Mouse (Mus musculus): ENCODE measurements around the gene Gm20909.
"Not testable (repeated sequence)": the region's sequence is repeated elsewhere in the genome, so short reads cannot be mapped to it uniquely, and the experiment has no call there.

The Gm20909 gene

GRCm38 (mm10) chrY:21164270-21164669 lies at the start of gene Gm20909:
Gm20909 (plus strand) TSS chrY:21164570.
- not testable (repeated sequence) for DNase-seq (ENCODE audit: low read depth, low spot score)

All from CD4-positive helper T cell, adult 2 months (primary cell).